Mouse (Mus musculus) adrenal gland, adult (tissue): ENCODE data around the gene Hacd1.
A peak's percentile ranks its signal among the peaks of the same experiment; 100 is the strongest.

Experiments used
- DNase-seq, 2 experiments: peaks; one replicate each; pipeline ENCODE4 v3.0.0; 2022 to 2023; ENCODE audit warnings: low spot score in 1 of 2; ENCODE audit not compliant: inconsistent age in 2 of 2

Hacd1 gene

DNA sequence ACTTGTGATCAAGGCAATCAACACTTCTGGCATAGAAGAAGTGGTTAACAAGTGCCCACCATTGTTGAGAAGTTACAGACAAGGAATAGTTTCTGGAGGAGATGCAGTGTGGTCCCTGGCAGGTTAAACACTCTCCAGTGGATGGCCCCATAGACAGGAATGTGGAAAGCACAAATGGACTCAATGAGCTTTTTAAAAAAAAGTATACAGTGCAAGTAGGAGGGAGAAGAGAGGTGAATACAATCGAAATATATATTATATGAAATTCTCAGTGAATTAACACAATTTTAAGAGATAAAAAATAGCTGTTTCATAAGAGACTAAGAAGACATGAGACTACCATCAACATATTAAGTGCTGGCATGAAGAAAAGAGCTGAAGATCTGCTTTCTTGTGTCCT, 36.7 kb downstream of the Hacd1 start:
- DNase-seq, result no peak

DNA sequence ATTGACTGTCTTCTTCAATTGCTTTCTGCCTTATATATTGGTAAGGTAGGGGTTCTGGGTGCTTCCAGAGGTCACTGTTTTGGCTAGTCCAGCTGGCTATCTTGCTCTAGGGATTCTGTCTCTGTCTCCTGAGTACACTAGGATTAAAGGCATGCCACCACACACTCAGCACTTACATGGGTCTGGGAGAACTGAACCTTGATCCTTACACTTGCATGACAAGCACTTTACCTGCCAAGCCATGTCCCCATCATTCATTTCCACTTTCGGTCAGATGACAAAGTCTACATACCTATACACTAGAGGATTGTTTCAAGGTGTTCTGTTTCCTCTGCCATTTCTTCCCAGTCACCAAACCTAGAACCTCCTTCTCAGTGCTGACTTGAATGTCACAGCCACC, 50.8 kb downstream of the Hacd1 start:
- no peak for DNase-seq

DNA sequence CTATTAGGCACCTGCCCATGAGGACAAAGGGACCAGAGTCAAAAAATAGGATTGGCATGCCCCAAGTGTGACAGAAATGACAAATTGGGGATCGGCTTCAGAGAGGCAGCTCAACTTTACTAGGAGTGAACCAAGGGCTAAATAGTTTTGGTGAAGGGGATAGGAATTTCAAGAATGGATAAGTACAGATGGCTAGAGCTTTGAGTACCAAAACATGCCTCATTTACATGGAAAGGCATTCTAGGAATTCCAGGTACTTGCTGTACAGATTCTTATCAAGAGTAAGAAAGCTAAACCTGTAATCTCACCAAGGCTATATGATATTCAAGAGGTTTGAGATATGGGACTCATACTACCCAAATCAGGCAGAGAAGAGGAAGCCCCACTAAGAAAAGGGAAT, 95.8 kb downstream of the Hacd1 start:
- no peak for DNase-seq

DNA sequence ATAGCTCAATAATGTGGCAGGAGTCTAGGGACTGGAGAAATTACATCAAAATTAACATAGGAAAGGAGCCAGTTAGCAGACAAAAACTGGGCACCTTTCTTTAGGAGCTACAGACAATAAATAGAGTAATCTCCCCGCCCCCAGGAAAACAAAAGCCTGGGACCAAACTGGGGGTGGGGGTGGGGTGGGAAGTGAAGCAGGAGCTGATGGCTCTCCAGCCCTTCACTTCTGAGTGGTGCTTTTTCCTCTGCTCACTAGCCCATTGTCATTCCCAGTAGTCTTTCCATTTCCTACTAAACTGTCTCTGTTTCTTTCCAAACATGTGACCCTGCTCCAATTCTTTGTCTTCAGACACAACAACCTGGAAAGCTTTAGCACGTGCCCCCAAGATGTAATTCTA, 99.5 kb downstream of the Hacd1 start:
- no peak for DNase-seq

DNA sequence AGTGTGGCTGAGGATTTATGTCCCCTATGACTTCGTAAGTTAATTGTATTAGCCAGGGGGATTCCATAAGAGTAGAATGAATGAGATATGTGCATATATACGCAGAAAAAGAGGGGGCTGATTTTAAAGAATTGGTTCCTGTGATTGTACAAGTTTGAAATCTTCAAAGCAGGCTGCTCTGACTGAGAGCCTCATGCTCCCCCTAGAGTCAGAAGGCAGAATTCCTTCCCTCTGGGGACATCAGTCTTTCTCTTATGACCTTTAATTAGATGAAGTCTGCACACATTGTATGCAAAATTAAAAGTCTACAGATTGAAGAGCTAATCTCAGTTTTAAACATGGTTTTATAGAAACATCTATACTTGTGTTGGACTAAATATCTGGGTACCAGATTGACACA, 117.8 kb downstream of the Hacd1 start:
- DNase-seq, result peak in 1 of 2 experiments; percentile 38

DNA sequence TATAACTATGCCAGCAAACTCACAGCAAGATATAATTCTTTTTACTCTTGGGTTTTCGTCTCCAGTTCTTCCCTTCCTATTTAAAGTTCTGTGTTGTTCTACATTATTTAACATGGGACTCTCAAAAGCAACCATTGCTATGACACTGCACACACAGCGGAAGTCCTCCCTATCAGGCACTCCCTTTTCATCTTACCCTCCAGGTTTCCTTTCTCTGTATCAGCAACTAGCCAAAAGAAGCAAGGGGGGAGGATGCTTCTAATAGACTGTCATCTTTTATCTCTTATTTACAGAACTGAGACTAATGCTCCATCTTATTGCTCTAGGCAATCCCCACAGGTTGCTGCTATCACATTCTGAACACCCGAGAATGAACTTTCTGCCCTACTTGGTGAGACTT, 120.6 kb downstream of the Hacd1 start:
- no peak for DNase-seq

DNA sequence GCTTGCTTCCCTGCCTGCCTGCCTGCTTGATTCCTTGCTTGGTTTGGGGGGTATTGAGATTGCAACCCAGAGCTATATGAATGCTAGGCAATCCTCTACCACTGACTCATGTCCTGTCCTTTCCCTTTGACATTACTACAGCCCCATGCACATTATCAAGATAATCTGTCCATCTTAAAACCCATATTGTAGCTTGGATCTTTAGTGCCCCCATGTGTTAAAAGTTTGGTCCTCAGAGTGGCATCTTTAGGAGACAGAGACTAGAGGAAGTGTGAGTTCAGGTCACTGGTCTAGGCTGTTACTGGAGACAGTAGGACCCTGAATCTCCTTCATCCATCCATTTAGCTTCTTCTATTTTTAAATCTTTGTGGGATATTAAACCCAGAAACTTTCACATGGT, 123.7 kb downstream of the Hacd1 start:
- DNase-seq, result no peak

DNA sequence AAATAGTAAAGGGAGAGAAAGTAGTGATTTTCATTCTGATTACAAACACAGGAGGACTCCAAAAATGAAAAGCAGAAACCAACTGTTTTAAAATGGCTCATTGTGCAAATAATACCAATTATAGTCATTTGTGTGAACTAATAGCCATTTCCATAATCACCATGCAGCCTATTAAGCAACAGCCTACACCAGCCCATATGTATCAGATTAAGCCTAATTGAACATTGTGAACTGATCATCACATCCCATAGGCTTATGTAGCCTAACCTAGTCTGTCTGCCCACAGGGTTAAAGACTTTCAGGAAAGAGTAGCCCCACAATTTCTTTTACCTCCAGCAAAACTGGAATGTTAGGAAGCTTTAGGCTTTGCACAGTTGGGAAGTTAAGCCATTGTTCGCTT, 125.2 kb downstream of the Hacd1 start:
- no peak for DNase-seq

DNA sequence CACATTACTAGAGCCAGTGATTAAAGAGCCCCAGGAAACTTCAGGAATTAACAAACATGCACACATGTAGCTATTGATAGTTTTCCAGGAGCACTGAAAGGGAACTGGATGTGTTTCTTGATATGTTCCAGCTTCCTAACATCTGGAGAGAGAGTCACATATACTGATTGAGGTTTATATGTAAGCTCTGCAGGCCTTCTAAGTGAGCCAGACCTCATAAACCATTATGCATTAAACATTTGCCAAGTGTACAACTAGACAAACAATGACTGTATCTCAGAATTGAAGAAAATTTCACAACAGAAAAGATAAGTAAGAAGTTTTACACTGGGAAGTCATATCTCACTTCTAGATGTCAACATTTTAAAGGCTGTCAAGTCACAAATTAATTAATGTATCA, 167.4 kb downstream of the Hacd1 start:
- no peak for DNase-seq

DNA sequence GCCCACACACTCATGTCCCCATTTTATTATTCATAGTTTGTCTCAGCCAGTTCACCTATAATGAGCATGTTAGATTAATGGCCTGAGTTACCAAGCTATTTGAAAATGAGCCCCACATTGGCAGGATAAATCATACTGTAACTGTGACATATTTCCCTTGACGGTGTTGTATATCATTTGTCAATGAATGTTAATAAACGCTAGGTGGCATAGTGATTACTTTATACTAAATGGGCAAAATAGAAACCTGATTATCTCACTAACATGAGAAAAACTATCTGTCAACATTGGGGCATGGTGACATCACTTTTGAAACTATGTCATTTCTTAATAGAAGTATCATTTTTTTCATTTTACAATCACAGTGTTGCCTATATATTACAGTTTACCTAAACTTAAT, 198.5 kb downstream of the Hacd1 start:
- DNase-seq, result no peak

DNA sequence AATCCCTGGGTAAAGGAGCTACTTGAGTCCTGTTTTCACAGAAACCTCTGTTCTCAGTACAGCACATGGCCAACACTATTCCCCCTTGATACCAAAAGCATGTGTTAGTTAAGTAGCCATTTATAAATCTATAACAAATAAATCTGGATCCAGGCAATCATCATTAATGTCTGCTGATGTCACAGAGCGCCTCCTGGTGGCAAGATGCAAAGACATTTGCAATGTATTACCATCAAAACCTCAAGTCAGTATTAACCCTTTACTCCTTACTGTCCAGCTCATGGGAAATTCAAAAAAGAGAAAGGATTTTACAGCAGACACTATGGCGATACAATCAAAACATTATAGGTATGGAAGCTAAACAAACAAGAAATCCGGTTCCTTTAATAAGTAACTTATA, 200.4 kb downstream of the Hacd1 start:
- peak in 1 of 2 experiments; percentile 37 for DNase-seq

DNA sequence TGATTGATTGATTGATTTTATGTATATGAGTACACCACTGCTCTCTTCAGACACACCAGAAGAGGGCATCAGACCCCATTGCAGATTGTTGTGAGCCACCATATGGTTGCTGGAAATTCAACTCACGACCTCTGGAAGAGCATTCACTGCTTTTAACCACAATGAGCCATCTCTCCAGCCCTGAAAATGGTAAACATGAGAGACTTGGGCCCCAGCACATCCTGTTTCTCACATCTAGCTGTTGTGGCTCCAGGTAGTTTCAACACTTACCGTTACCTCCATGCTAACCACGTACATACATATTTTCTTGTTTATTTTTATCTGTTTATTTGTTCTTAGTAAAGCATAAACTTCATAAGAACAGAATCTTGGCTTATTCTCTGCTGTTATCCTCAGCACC, 219.6 kb downstream of the Hacd1 start:
- DNase-seq, result no peak

DNA sequence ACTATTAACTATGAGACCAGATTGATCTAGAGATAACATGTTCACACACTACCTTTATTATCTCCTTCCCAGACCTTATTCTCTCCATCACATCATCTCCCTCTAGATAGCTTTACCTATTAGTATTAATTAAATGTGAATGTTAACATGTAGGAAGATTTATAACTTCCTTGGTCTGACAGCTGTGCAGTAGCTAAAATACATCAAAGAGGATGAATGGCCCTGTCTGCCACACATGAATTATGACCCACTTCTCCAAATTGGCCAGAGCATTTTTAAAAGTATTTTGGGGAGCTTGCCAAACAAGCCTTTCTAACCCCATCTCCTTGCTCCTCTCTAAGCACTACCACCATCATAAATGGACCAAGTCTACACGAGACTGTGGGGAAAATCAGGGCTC, 220.9 kb downstream of the Hacd1 start:
- peak in 1 of 2 experiments; percentile 43 for DNase-seq

DNA sequence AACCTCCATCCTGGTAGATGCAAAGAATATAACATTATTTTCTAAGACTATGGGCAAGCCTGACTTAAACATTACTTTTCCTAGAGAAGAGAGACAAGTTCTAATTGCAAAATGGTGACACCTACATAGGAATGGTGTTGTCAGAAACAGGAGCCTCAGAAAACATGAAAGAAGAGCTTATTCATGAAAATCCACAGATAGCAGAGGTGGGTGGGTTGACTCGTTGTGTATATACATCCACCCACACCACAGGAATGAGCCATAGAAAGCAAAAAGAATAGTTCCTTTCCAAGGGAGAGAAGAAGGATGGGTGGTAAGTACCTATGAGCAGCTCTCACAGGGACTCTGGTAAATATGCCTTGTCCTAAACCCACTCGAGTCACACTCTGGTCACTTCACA, 239.3 kb downstream of the Hacd1 start:
- no peak for DNase-seq

DNA sequence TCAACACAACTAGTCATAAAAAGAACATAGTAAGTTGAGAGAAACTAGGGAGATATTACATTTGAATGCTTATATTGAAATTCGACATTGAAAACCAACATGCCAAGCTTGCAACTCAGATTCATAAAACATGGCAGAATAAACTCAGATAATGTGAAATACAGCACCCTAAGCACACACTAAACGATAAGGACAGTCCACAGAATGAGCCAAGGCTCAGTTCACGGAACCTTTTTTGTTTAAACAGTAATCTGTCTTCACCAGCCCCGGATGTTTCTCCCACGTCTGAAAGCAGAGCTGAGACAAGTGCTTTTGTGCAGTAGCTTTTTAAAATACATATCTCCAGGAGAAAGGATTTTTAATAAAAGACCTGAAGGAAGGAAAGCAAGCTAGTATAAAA, 247.3 kb downstream of the Hacd1 start:
- DNase-seq, result peak in 1 of 2 experiments; percentile 6

DNA sequence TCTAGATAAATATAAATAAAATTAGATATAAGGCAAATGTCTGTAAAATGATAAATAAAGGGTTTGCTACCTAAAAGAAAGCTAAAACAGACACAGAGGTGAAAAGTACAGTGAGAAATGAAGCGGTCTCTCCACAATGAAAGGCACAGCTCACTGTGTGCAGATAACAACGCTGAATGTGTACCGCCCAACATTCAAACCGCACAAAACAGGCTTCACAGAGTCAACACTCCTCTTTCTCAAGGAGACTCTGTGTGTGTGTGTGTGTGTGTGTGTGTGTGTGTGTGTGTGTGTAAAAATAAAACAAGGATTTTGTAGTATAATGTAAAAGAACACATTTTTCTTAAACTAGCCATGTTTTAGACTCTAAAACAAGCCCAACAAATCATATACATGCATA, 247.9 kb downstream of the Hacd1 start:
- peak in 1 of 2 experiments; percentile 1 for DNase-seq

DNA sequence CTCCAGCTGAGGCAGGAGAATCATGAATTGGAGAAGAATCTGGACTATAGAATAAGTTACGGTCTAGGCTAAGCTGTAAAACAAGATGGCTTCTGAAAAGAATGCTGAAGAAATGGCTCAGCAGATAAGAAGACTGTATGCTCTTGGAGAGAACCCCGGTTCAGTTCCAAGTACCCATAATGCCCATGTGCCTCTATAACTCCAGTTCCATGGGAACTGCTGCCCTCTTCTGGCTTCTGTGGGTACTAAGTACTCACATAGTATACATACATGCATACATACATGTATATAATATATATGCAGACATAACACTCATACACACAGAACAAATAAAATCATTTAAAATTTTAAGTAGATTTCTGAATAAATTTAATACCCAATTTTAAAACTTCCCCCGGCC, 249.8 kb downstream of the Hacd1 start:
- DNase-seq, result peak in 1 of 2 experiments; percentile 13

DNA sequence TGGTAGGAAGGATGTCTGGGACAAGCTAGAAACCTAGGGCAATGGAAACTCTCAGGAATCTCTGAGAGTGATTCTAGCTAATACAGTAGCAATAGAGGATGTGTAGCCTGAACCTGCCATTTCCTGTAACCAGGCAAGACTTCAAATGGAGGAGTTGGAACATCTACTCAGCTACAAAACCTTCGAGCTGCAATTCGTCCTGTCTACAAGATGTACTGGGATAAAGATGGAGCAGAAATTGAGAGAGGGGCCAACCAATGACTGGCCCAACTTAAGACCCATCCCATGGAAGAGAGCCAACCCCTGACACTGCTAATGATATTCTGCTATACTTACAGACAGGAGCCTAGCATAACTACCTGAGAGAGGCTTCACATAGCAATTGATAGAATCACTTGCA, 255.3 kb downstream of the Hacd1 start:
- no peak for DNase-seq
